Mouse (Mus musculus) cortical plate, adult 2 months (tissue): ENCODE results near the gene Adamtsl5.

Experiments used
- CTCF ChIP-seq: fragments of 200-500 bp; IDR thresholded peaks from 2 replicates; pipeline ENCODE4 v1.5.1; 2011; ENCODE audit warnings: mild to moderate bottlenecking, control low read depth, low read length; ENCODE audit not compliant: insufficient read depth; ENCODE audit errors: extremely low read depth
- POLR2A ChIP-seq: fragments of 200-500 bp; IDR thresholded peaks from 2 replicates; pipeline ENCODE4 v1.6.1; 2011; ENCODE audit warnings: mild to moderate bottlenecking, low read length, control low read depth; ENCODE audit not compliant: insufficient read depth; ENCODE audit errors: extremely low read depth

GRCm38 (mm10) chr10:80321014-80321669, 27.1 kb downstream of the Adamtsl5 start:
- no peak for TF ChIP-seq CTCF
- TF ChIP-seq POLR2A = no peak
